Mouse (Mus musculus) natural killer cell, adult 2 months (primary cell): ENCODE measurements around the gene Ormdl3.

Experiments
- DNase-seq, 2 experiments: peaks; one replicate each; pipeline ENCODE4 v3.0.0; 2022; ENCODE audit warnings: low spot score in 2 of 2

The Ormdl3 gene

GRCm38 (mm10) chr11:98588833-98589281, 1.7 kb upstream of the Ormdl3 start:
- DNase-seq = no peak

- DNase-seq = no peak
Measured at GRCm38 (mm10) chr11:98587684-98588546, 747 bp upstream of the Ormdl3 start.

GRCm38 (mm10) chr11:98586087-98586891, 879 bp downstream of the Ormdl3 start:
- DNase-seq = no peak

- no peak for DNase-seq
Measured at GRCm38 (mm10) chr11:98584629-98585177, 2.5 kb downstream of the Ormdl3 start.

GRCm38 (mm10) chr11:98584146-98584545, 3.0 kb downstream of the Ormdl3 start:
- DNase-seq = no peak

- no peak for DNase-seq
Measured at GRCm38 (mm10) chr11:98583571-98583970, 3.6 kb downstream of the Ormdl3 start.

- DNase-seq = no peak
Measured at GRCm38 (mm10) chr11:98583265-98583552, 4.0 kb downstream of the Ormdl3 start.

GRCm38 (mm10) chr11:98582551-98583264, 4.5 kb downstream of the Ormdl3 start:
- no peak for DNase-seq

GRCm38 (mm10) chr11:98582030-98582388, 5.2 kb downstream of the Ormdl3 start:
- DNase-seq = no peak

- no peak for DNase-seq
Measured at GRCm38 (mm10) chr11:98581286-98582029, 5.7 kb downstream of the Ormdl3 start.

- no peak for DNase-seq
Measured at GRCm38 (mm10) chr11:98580301-98581121, 6.7 kb downstream of the Ormdl3 start.

- DNase-seq = no peak
Measured at GRCm38 (mm10) chr11:98577776-98578175, 9.4 kb downstream of the Ormdl3 start.

GRCm38 (mm10) chr11:98569461-98569860, 17.7 kb downstream of the Ormdl3 start:
- no peak for DNase-seq

- peak; percentile 45 to 46 for DNase-seq
Measured at GRCm38 (mm10) chr11:98568326-98568725, 18.8 kb downstream of the Ormdl3 start.

- DNase-seq = no peak
Measured at GRCm38 (mm10) chr11:98563921-98564414, 23.2 kb downstream of the Ormdl3 start.

- no peak for DNase-seq
Measured at GRCm38 (mm10) chr11:98563025-98563424, 24.1 kb downstream of the Ormdl3 start.

- no peak for DNase-seq
Measured at GRCm38 (mm10) chr11:98560942-98561341, 26.2 kb downstream of the Ormdl3 start.

GRCm38 (mm10) chr11:98555124-98555700, 32.0 kb downstream of the Ormdl3 start:
- peak in 1 of 2 experiments; percentile 13 for DNase-seq

- no peak for DNase-seq
Measured at GRCm38 (mm10) chr11:98553966-98554365, 33.2 kb downstream of the Ormdl3 start.
